8 mouse cellular contexts compared by ENCODE assay signal in the genomic region with DNA sequence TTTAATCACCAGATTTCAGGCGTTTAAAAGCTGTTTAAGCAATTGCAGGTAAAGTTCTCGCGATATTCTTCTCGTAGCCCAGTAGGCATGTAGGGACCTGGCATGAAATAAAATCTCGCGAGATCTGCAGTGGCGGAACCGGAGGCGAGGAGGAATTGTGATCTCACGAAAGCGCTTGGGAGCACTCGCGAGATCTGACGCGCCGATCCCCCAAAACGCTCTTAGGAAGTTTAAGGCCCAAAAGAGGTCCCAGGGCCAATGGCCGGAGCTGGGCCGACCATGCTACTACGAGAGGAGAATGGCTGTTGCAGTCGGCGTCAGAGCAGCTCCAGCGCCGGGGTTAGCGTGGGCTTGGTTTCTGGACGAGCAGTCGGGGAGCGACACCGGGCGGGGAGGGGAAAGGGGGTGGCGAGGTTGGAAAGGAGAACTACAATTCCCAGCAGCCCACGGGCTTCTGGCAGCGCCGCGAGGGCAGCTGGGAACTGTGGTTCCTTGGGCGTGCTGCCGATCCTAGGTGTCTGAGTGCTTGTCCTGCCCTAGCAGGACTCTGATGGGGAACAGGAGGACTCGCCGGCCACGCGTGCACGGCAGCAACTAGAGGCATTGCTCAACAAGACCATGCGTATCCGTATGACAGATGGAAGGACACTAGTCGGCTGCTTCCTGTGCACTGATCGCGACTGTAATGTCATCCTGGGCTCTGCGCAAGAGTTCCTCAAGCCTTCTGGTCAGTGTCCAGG. TPM values are rescaled to one million over a fixed set of nuclear protein-coding genes. Genes with fewer than 3 reads are reported as not detected.
A peak's percentile ranks its signal among the peaks of the same experiment; 100 is the strongest.
DNase-seq lines count a peak whose midpoint lies in the region; ATAC-seq and TF ChIP-seq lines count a peak whose summit lies in the region.

No protein-coding gene starts in this region.

- peak; percentile 89 for TF ChIP-seq EP300 in liver, embryonic 14.5 days (IDR thresholded peaks at IDR 0.05; ENCODE audit: low read depth)
- peak; percentile 100 for TF ChIP-seq EP300 in stomach, postnatal 0 days (optimal IDR thresholded peaks at IDR 0.05)

- TF ChIP-seq CTCF in liver, embryonic 14.5 days (IDR thresholded peaks at IDR 0.05; ENCODE audit: low read depth): no peak
- TF ChIP-seq CTCF in stomach, postnatal 0 days (IDR thresholded peaks at IDR 0.05; ENCODE audit: low read depth): no peak

- H3K4me2 ChIP-seq in heart, embryonic 15.5 days: peak overlapping the region; percentile 82
- H3K4me2 ChIP-seq in liver, embryonic 14.5 days (ENCODE audit: low read depth): peak overlapping the region; percentile 94
- peak overlapping the region; percentile 78 for H3K4me2 ChIP-seq in neural tube, embryonic 11.5 days (ENCODE audit: low read depth)
- H3K4me2 ChIP-seq in stomach, postnatal 0 days (replicated peaks; ENCODE audit: low read depth): peak overlapping the region; percentile 71

- no peaks in the 10 kb centered on the region for H3K4me1 ChIP-seq in brown adipose tissue, adult 24 weeks (ENCODE audit: control insufficient read depth, insufficient read depth, insufficient read length, low read length)
- H3K4me1 ChIP-seq in heart, embryonic 15.5 days (replicated peaks): peaks cover 46% of the 10 kb centered on the region
- H3K4me1 ChIP-seq in liver, embryonic 14.5 days (replicated peaks; ENCODE audit: control insufficient read depth in 2 of 2, insufficient read depth in 2 of 2, low read length in 1 of 2): peaks cover 6 to 12% of the 10 kb centered on the region in 2 experiments
- peaks cover 23% of the 10 kb centered on the region for H3K4me1 ChIP-seq in neural tube, embryonic 11.5 days (ENCODE audit: control insufficient read depth, insufficient read depth, low read length)
- H3K4me1 ChIP-seq in stomach, postnatal 0 days (replicated peaks; ENCODE audit: control insufficient read depth, insufficient read depth): peaks cover 8% of the 10 kb centered on the region; the same call in 1 of the 2 replicates

- peak; percentile 86 for ATAC-seq in heart, embryonic 15.5 days (replicated peaks; ENCODE audit: insufficient number of reproducible peaks, insufficient read depth, low FRiP score, low read depth)
- ATAC-seq in liver, embryonic 14.5 days (ENCODE audit: insufficient read depth): peak; percentile 92
- ATAC-seq in neural tube, embryonic 11.5 days (ENCODE audit: insufficient read depth, low FRiP score, low TSS enrichment): peak; percentile 82
- peak; percentile 90 for ATAC-seq in stomach, postnatal 0 days (ENCODE audit: low FRiP score, low TSS enrichment)

- H3K27ac ChIP-seq in brown adipose tissue, adult 24 weeks (replicated peaks; ENCODE audit: low read depth, low read length): peak overlapping the region; percentile 99
- H3K27ac ChIP-seq in heart, embryonic 15.5 days: peak overlapping the region; percentile 99
- H3K27ac ChIP-seq in liver, embryonic 14.5 days: peak overlapping the region; percentile 89
- peak overlapping the region; percentile 83 for H3K27ac ChIP-seq in neural tube, embryonic 11.5 days (ENCODE audit: low read depth, low read length)
- peak overlapping the region; percentile 97 for H3K27ac ChIP-seq in stomach, postnatal 0 days (replicated peaks)

- peak overlapping the region; percentile 94 for H3K9ac ChIP-seq in heart, embryonic 15.5 days
- peak overlapping the region; percentile 97 for H3K9ac ChIP-seq in liver, embryonic 14.5 days (replicated peaks)
- H3K9ac ChIP-seq in neural tube, embryonic 11.5 days (ENCODE audit: low read length): peak overlapping the region; percentile 96
- peak overlapping the region; percentile 95 for H3K9ac ChIP-seq in stomach, postnatal 0 days (ENCODE audit: low read length)

- WGBS in heart, embryonic 15.5 days: under 1% methylated on average over 48 of the region's 48 CpGs
- under 1% methylated on average over 48 of the region's 48 CpGs for WGBS in liver, embryonic 14.5 days (ENCODE audit: insufficient replicate concordance)
- WGBS in neural tube, embryonic 11.5 days: under 1% methylated on average over 48 of the region's 48 CpGs
- under 1% methylated on average over 48 of the region's 48 CpGs for WGBS in stomach, postnatal 0 days

- no peaks in the 10 kb centered on the region for H3K9me3 ChIP-seq in heart, embryonic 15.5 days (replicated peaks)
- no peaks in the 10 kb centered on the region for H3K9me3 ChIP-seq in liver, embryonic 14.5 days (ENCODE audit: control insufficient read depth, low read length)
- no peaks in the 10 kb centered on the region for H3K9me3 ChIP-seq in neural tube, embryonic 11.5 days (ENCODE audit: control insufficient read depth, low read length)
- H3K9me3 ChIP-seq in stomach, postnatal 0 days (ENCODE audit: control insufficient read depth, low read length): no peaks in the 10 kb centered on the region

- no peaks in the 10 kb centered on the region for H3K27me3 ChIP-seq in heart, embryonic 15.5 days
- no peaks in the 10 kb centered on the region for H3K27me3 ChIP-seq in liver, embryonic 14.5 days (ENCODE audit: control insufficient read depth, insufficient read depth, low read length)
- H3K27me3 ChIP-seq in neural tube, embryonic 11.5 days (ENCODE audit: control insufficient read depth, insufficient read depth, low read length): 0 out of 2 replicates have a peak, but pooled peaks cover 4% of the 10 kb centered on the region
- no peaks in the 10 kb centered on the region for H3K27me3 ChIP-seq in stomach, postnatal 0 days (ENCODE audit: control insufficient read depth, insufficient read depth, low read length)

- H3K36me3 ChIP-seq in heart, embryonic 15.5 days: peaks cover 16% of the 10 kb centered on the region
- H3K36me3 ChIP-seq in liver, embryonic 14.5 days (replicated peaks; ENCODE audit: control insufficient read depth, insufficient read depth, low read depth): peaks cover 1% of the 10 kb centered on the region; the same call in 1 of the 2 replicates
- H3K36me3 ChIP-seq in neural tube, embryonic 11.5 days (ENCODE audit: control insufficient read depth, insufficient read depth, low read length): peaks cover 13% of the 10 kb centered on the region
- peaks cover 12% of the 10 kb centered on the region for H3K36me3 ChIP-seq in stomach, postnatal 0 days (ENCODE audit: control insufficient read depth, insufficient read depth, low read length)

- peak overlapping the region; percentile 85 for H3K4me3 ChIP-seq in brown adipose tissue, adult 24 weeks (ENCODE audit: insufficient read depth, low read depth, low read length)
- peak overlapping the region; percentile 87 for H3K4me3 ChIP-seq in heart, embryonic 15.5 days
- peak overlapping the region; percentile 85 to 98 for H3K4me3 ChIP-seq in liver, embryonic 14.5 days (ENCODE audit: insufficient read depth in 1 of 2, low read depth in 2 of 2, low read length in 2 of 2)
- H3K4me3 ChIP-seq in neural tube, embryonic 11.5 days (ENCODE audit: low read depth, low read length): peak overlapping the region; percentile 63
- peak overlapping the region; percentile 65 for H3K4me3 ChIP-seq in stomach, postnatal 0 days (ENCODE audit: low read depth, low read length)

- DNase-seq in CD4-positive, CD25-positive, alpha-beta regulatory T cell, adult 2 months (ENCODE audit: low read depth, low spot score): peak; percentile 98
- DNase-seq in fibroblast of lung, adult 2 months (ENCODE audit: low read depth): peak; percentile 98
- peak; percentile 97 to 98 for DNase-seq in kidney, postnatal 25 days
- DNase-seq in liver, embryonic 14.5 days (ENCODE audit: low read depth in 3 of 3, low spot score in 3 of 3): peak; percentile 99
- peak; percentile 97 for DNase-seq in neural tube, embryonic 11.5 days (ENCODE audit: low spot score)
- peak; percentile 95 for DNase-seq in stomach, postnatal 0 days (ENCODE audit: low spot score)

RNA-seq across cellular contexts. Expression of a gene that starts 0.4 kb away (rescaled TPM):
- 16.1 and 18.9 TPM in 2 replicates for polyA plus RNA-seq in brown adipose tissue, adult 24 weeks (2012; ENCODE audit: insufficient read depth, insufficient read length, missing spikeins)
- polyA plus RNA-seq in heart, embryonic 15.5 days (2015; fragmentation: Nextera tagmentation; extraction: Ambion mirVana): 20.6 and 24.0 TPM in 2 replicates
- 4.8 and 8.3 TPM in 2 replicates for polyA plus RNA-seq in liver, embryonic 14.5 days (2012; rRNA removed)
- 6.2 and 7.3 TPM in 2 replicates for polyA plus RNA-seq in liver, embryonic 14.5 days (2014; fragmentation: Nextera tagmentation; extraction: Ambion mirVana)
- 44.7 and 48.4 TPM in 2 replicates for polyA plus RNA-seq in neural tube, embryonic 11.5 days (2014; fragmentation: Nextera tagmentation; extraction: Ambion mirVana)
- polyA plus RNA-seq in stomach, postnatal 0 days (2015; fragmentation: Nextera tagmentation; extraction: Ambion mirVana): 9.1 and 9.5 TPM in 2 replicates

RNA-seq across cellular contexts. Expression of a gene that starts 0.5 kb away (rescaled TPM):
- polyA plus RNA-seq in brown adipose tissue, adult 24 weeks (2012; ENCODE audit: insufficient read depth, insufficient read length, missing spikeins): 249 and 290 TPM in 2 replicates
- 129 and 132 TPM in 2 replicates for polyA plus RNA-seq in heart, embryonic 15.5 days (2015; fragmentation: Nextera tagmentation; extraction: Ambion mirVana)
- polyA plus RNA-seq in liver, embryonic 14.5 days (2012; rRNA removed): 70.9 and 76.9 TPM in 2 replicates
- 120 and 127 TPM in 2 replicates for polyA plus RNA-seq in liver, embryonic 14.5 days (2014; fragmentation: Nextera tagmentation; extraction: Ambion mirVana)
- 125 and 129 TPM in 2 replicates for polyA plus RNA-seq in neural tube, embryonic 11.5 days (2014; fragmentation: Nextera tagmentation; extraction: Ambion mirVana)
- 153 and 170 TPM in 2 replicates for polyA plus RNA-seq in stomach, postnatal 0 days (2015; fragmentation: Nextera tagmentation; extraction: Ambion mirVana)

RNA-seq across cellular contexts. Expression of a gene that starts 2.2 kb away (rescaled TPM):
- 4.1 and 8.3 TPM in 2 replicates for polyA plus RNA-seq in brown adipose tissue, adult 24 weeks (2012; ENCODE audit: insufficient read depth, insufficient read length, missing spikeins)
- polyA plus RNA-seq in heart, embryonic 15.5 days (2015; fragmentation: Nextera tagmentation; extraction: Ambion mirVana): 37.3 and 40.6 TPM in 2 replicates
- 3.7 and 5.3 TPM in 2 replicates for polyA plus RNA-seq in liver, embryonic 14.5 days (2012; rRNA removed)
- polyA plus RNA-seq in liver, embryonic 14.5 days (2014; fragmentation: Nextera tagmentation; extraction: Ambion mirVana): 4.6 TPM in 2 replicates
- polyA plus RNA-seq in neural tube, embryonic 11.5 days (2014; fragmentation: Nextera tagmentation; extraction: Ambion mirVana): 13.1 and 17.2 TPM in 2 replicates
- 14.9 and 17.8 TPM in 2 replicates for polyA plus RNA-seq in stomach, postnatal 0 days (2015; fragmentation: Nextera tagmentation; extraction: Ambion mirVana)

RNA-seq across cellular contexts. Expression of a gene that starts 17.7 kb away (rescaled TPM):
- polyA plus RNA-seq in brown adipose tissue, adult 24 weeks (2012; ENCODE audit: insufficient read depth, insufficient read length, missing spikeins): 13.9 and 16.9 TPM in 2 replicates
- 18.6 and 19.5 TPM in 2 replicates for polyA plus RNA-seq in heart, embryonic 15.5 days (2015; fragmentation: Nextera tagmentation; extraction: Ambion mirVana)
- 1.1 and 1.4 TPM in 2 replicates for polyA plus RNA-seq in liver, embryonic 14.5 days (2012; rRNA removed)
- polyA plus RNA-seq in liver, embryonic 14.5 days (2014; fragmentation: Nextera tagmentation; extraction: Ambion mirVana): 2.9 TPM in 2 replicates
- polyA plus RNA-seq in neural tube, embryonic 11.5 days (2014; fragmentation: Nextera tagmentation; extraction: Ambion mirVana): 37.9 and 42.0 TPM in 2 replicates
- polyA plus RNA-seq in stomach, postnatal 0 days (2015; fragmentation: Nextera tagmentation; extraction: Ambion mirVana): 12.9 and 13.1 TPM in 2 replicates

RNA-seq across cellular contexts. Expression of a gene that starts 26.6 kb away (rescaled TPM):
- 19.4 and 27.0 TPM in 2 replicates for polyA plus RNA-seq in brown adipose tissue, adult 24 weeks (2012; ENCODE audit: insufficient read depth, insufficient read length, missing spikeins)
- polyA plus RNA-seq in heart, embryonic 15.5 days (2015; fragmentation: Nextera tagmentation; extraction: Ambion mirVana): 14.2 and 22.9 TPM in 2 replicates
- 13.7 and 14.3 TPM in 2 replicates for polyA plus RNA-seq in liver, embryonic 14.5 days (2012; rRNA removed)
- 1.9 and 2.4 TPM in 2 replicates for polyA plus RNA-seq in liver, embryonic 14.5 days (2014; fragmentation: Nextera tagmentation; extraction: Ambion mirVana)
- polyA plus RNA-seq in neural tube, embryonic 11.5 days (2014; fragmentation: Nextera tagmentation; extraction: Ambion mirVana): 57.3 and 60.1 TPM in 2 replicates
- 18.4 and 18.9 TPM in 2 replicates for polyA plus RNA-seq in stomach, postnatal 0 days (2015; fragmentation: Nextera tagmentation; extraction: Ambion mirVana)

Comparison
In these comparisons a context has a peak if more than half of its experiments do, and no peak if none do; other contexts are left out.
1. Peak in every context shown above with its lines: DNase-seq, ATAC-seq, H3K4me3 ChIP-seq and H3K27ac ChIP-seq.